Mouse (Mus musculus) ES-E14 (cell line): ENCODE results near the gene Cxcr2.

Source experiments
- CHD2 ChIP-seq: IDR thresholded peaks from 2 replicates; pipeline ENCODE4 v1.6.1; 2014; ENCODE audit warnings: mild to moderate bottlenecking, low read depth, low read length, inconsistent platforms
- HCFC1 ChIP-seq: IDR thresholded peaks from 2 replicates; pipeline ENCODE4 v1.6.1; 2012; ENCODE audit warnings: low read length, inconsistent platforms, borderline replicate concordance; ENCODE audit not compliant: insufficient read depth
- MAFK ChIP-seq: IDR thresholded peaks from 2 replicates; pipeline ENCODE4 v1.6.1; 2014; ENCODE audit warnings: mild to moderate bottlenecking, low read depth, low read length, inconsistent platforms; ENCODE audit not compliant: insufficient read depth
- ZC3H11A ChIP-seq: IDR thresholded peaks from 2 replicates; pipeline ENCODE4 v1.6.1; 2012; ENCODE audit warnings: low read depth, mild to moderate bottlenecking, inconsistent platforms, low read length, borderline replicate concordance
- ZNF384 ChIP-seq: IDR thresholded peaks from 2 replicates; pipeline ENCODE4 v1.6.1; 2012; ENCODE audit warnings: low read depth, low read length, inconsistent platforms

GRCm38 (mm10) chr1:74197726-74198470, 44.1 kb downstream of the Cxcr2 start:
- TF ChIP-seq CHD2, result no peak
- no peak for TF ChIP-seq ZC3H11A
- no peak for TF ChIP-seq ZNF384
- TF ChIP-seq HCFC1, result no peak
- TF ChIP-seq MAFK, result no peak
